Mouse (Mus musculus) hindbrain, embryonic 10.5 days (tissue): ENCODE data around the gene Nrxn2. TPM values are rescaled to one million over a fixed set of nuclear protein-coding genes. Genes with fewer than 3 reads are reported as not detected.

ENCODE experiments used
- DNase-seq: peaks from one replicate; pipeline ENCODE4 v3.0.0-alpha.2; 2017; ENCODE audit warnings: low spot score
- H3K27ac ChIP-seq: fragments of 300-500 bp; sonication (generic); 2 replicates; pipeline ENCODE4 v1.5.1; 2016; ENCODE audit warnings: mild to moderate bottlenecking, moderate library complexity
- H3K27me3 ChIP-seq: fragments of 300-500 bp; sonication (generic); 2 replicates; pipeline ENCODE4 v1.6.1; 2016; ENCODE audit warnings: mild to moderate bottlenecking; ENCODE audit not compliant: poor library complexity, insufficient read depth, severe bottlenecking
- H3K36me3 ChIP-seq: fragments of 300-500 bp; sonication (generic); 2 replicates; pipeline ENCODE4 v1.6.1; 2016; ENCODE audit warnings: mild to moderate bottlenecking, moderate library complexity
- H3K4me1 ChIP-seq: fragments of 300-500 bp; sonication (generic); replicated peaks from 2 replicates; pipeline ENCODE4 v1.6.1; 2016; ENCODE audit warnings: mild to moderate bottlenecking
- H3K4me3 ChIP-seq: fragments of 300-500 bp; sonication (generic); 2 replicates; pipeline ENCODE4 v1.5.1; 2016; ENCODE audit warnings: mild to moderate bottlenecking, moderate library complexity
- H3K9me3 ChIP-seq: fragments of 300-500 bp; sonication (generic); 2 replicates; pipeline ENCODE4 v1.6.1; 2016; ENCODE audit warnings: mild to moderate bottlenecking, moderate library complexity
- WGBS: fragments of 180-500 bp; shearing (Covaris S2); methylation state at CpG from one replicate; pipeline ENCODE4 v1.1.7; 2016; 5-methylcytosine and 5-hydroxymethylcytosine counted together
- polyA plus RNA-seq: library from polyadenylated mRNA; unstranded; fragments of >200 nt; fragmentation: Nextera tagmentation; extraction: Ambion mirVana; gene quantifications from 2 replicates; pipeline ENCODE4 v1.2.1, GENCODE M21; 2016

The Nrxn2 gene
- polyA plus RNA-seq, 1 experiment from 2014 or later: 13.2 TPM

- WGBS: 56% methylated on average over 9 of the region's 9 CpGs
- peaks cover 46% of the 10 kb centered on the region for H3K4me1 ChIP-seq
- H3K27me3 ChIP-seq: peaks cover 42% of the 10 kb centered on the region
- H3K4me3 ChIP-seq: no peak overlapping the region
- H3K27ac ChIP-seq: 0 out of 2 replicates have a peak overlapping the region, but pooled peaks have one; percentile 36
- DNase-seq: no peak
- H3K9me3 ChIP-seq: no peaks in the 10 kb centered on the region
- no peaks in the 10 kb centered on the region for H3K36me3 ChIP-seq
These were observed 34.3 kb downstream of the Nrxn2 start for GRCm38 (mm10) chr19:6452672-6453310.

GRCm38 (mm10) chr19:6453349-6453748 lies 34.8 kb downstream of the Nrxn2 start:
- no peaks in the 10 kb centered on the region for H3K36me3 ChIP-seq
- H3K4me1 ChIP-seq: peaks cover 40% of the 10 kb centered on the region
- DNase-seq: no peak
- no peaks in the 10 kb centered on the region for H3K9me3 ChIP-seq
- 85% methylated on average over 8 of the region's 8 CpGs for WGBS
- H3K4me3 ChIP-seq: no peak overlapping the region
- H3K27me3 ChIP-seq: peaks cover 36% of the 10 kb centered on the region
- H3K27ac ChIP-seq: 0 out of 2 replicates have a peak overlapping the region, but pooled peaks have one; percentile 50

- WGBS: 78% methylated on average over 10 of the region's 10 CpGs
- no peak overlapping the region for H3K4me3 ChIP-seq
- peaks cover 32% of the 10 kb centered on the region for H3K4me1 ChIP-seq
- no peak for DNase-seq
- no peaks in the 10 kb centered on the region for H3K9me3 ChIP-seq
- no peaks in the 10 kb centered on the region for H3K36me3 ChIP-seq
- peaks cover 29% of the 10 kb centered on the region for H3K27me3 ChIP-seq
- H3K27ac ChIP-seq: no peak overlapping the region
These were observed 35.6 kb downstream of the Nrxn2 start for GRCm38 (mm10) chr19:6454041-6454720.

GRCm38 (mm10) chr19:6459504-6459903 lies 41.0 kb downstream of the Nrxn2 start:
- DNase-seq: no peak

GRCm38 (mm10) chr19:6462841-6463240 lies 44.3 kb downstream of the Nrxn2 start:
- 46% methylated on average over 6 of the region's 6 CpGs for WGBS
- Histone ChIP-seq H3K9me3 (peaks cover 5% of the 10 kb centered on the region; the same call in 1 of the 2 replicates), H3K27me3 (peaks cover 11% of the 10 kb centered on the region; the same call in 1 of the 2 replicates), H3K4me3 (no peak overlapping the region), H3K4me1 (peaks cover 44% of the 10 kb centered on the region), H3K36me3 (no peaks in the 10 kb centered on the region), H3K27ac (peak overlapping the region; percentile 30; the same call in 1 of the 2 replicates)
- no peak for DNase-seq

More at GRCm38 (mm10) chr19:6459504-6459903, 41.0 kb downstream of the Nrxn2 start:
- Histone ChIP-seq H3K4me1 (peaks cover 28% of the 10 kb centered on the region), H3K27me3 (peaks cover 31% of the 10 kb centered on the region), H3K27ac (no peak overlapping the region), H3K36me3 (no peaks in the 10 kb centered on the region), H3K4me3 (no peak overlapping the region), H3K9me3 (no peaks in the 10 kb centered on the region)
- 86% methylated on average over 6 of the region's 6 CpGs for WGBS

GRCm38 (mm10) chr19:6464306-6465071 lies 46.0 kb downstream of the Nrxn2 start:
- Histone ChIP-seq H3K4me1 (peaks cover 57% of the 10 kb centered on the region), H3K36me3 (no peaks in the 10 kb centered on the region), H3K4me3 (no peak overlapping the region), H3K27ac (peak overlapping the region; percentile 79), H3K9me3 (peaks cover 5% of the 10 kb centered on the region; the same call in 1 of the 2 replicates), H3K27me3 (peaks cover 11% of the 10 kb centered on the region; the same call in 1 of the 2 replicates)
- DNase-seq: no peak
- 43% methylated on average over 10 of the region's 10 CpGs for WGBS

GRCm38 (mm10) chr19:6465090-6465489 lies 46.6 kb downstream of the Nrxn2 start:
- no peak overlapping the region; the same call in 1 of the 2 replicates for H3K4me3 ChIP-seq
- peak; percentile 54 for DNase-seq

GRCm38 (mm10) chr19:6466945-6467344 lies 48.4 kb downstream of the Nrxn2 start:
- 89% methylated on average over 3 of the region's 3 CpGs for WGBS
- Histone ChIP-seq H3K4me3 (no peak overlapping the region), H3K9me3 (peaks cover 5% of the 10 kb centered on the region; the same call in 1 of the 2 replicates), H3K36me3 (no peaks in the 10 kb centered on the region), H3K27ac (no peak overlapping the region), H3K4me1 (peaks cover 60% of the 10 kb centered on the region), H3K27me3 (peaks cover 16% of the 10 kb centered on the region; the same call in 1 of the 2 replicates)
- DNase-seq: no peak

More at GRCm38 (mm10) chr19:6465090-6465489, 46.6 kb downstream of the Nrxn2 start:
- Histone ChIP-seq H3K9me3 (peaks cover 5% of the 10 kb centered on the region; the same call in 1 of the 2 replicates), H3K27ac (peak overlapping the region; percentile 79), H3K27me3 (peaks cover 11% of the 10 kb centered on the region; the same call in 1 of the 2 replicates), H3K4me1 (peaks cover 60% of the 10 kb centered on the region), H3K36me3 (no peaks in the 10 kb centered on the region)
- 42% methylated on average over 5 of the region's 5 CpGs for WGBS

- 92% methylated on average over 15 of the region's 15 CpGs for WGBS
- Histone ChIP-seq H3K36me3 (no peaks in the 10 kb centered on the region), H3K4me3 (no peak overlapping the region), H3K9me3 (peaks cover 5% of the 10 kb centered on the region; the same call in 1 of the 2 replicates), H3K27me3 (peaks cover 12% of the 10 kb centered on the region; the same call in 1 of the 2 replicates), H3K4me1 (peaks cover 55% of the 10 kb centered on the region), H3K27ac (no peak overlapping the region)
- DNase-seq: no peak
These were observed 48.9 kb downstream of the Nrxn2 start for GRCm38 (mm10) chr19:6467374-6467979.

- DNase-seq: no peak
- Histone ChIP-seq H3K36me3 (no peaks in the 10 kb centered on the region), H3K27me3 (peaks cover 15% of the 10 kb centered on the region), H3K27ac (no peak overlapping the region; the same call in 1 of the 2 replicates), H3K4me3 (no peak overlapping the region), H3K9me3 (peaks cover 5% of the 10 kb centered on the region; the same call in 1 of the 2 replicates), H3K4me1 (peaks cover 35% of the 10 kb centered on the region)
- WGBS: 82% methylated on average over 5 of the region's 5 CpGs
These were observed 53.1 kb downstream of the Nrxn2 start for GRCm38 (mm10) chr19:6471630-6472029.

GRCm38 (mm10) chr19:6472821-6473220 lies 54.3 kb downstream of the Nrxn2 start:
- H3K36me3 ChIP-seq: no peaks in the 10 kb centered on the region
- H3K4me1 ChIP-seq: peaks cover 34% of the 10 kb centered on the region
- peaks cover 15% of the 10 kb centered on the region for H3K27me3 ChIP-seq
- H3K9me3 ChIP-seq: no peaks in the 10 kb centered on the region
- H3K27ac ChIP-seq: no peak overlapping the region
- no peak overlapping the region for H3K4me3 ChIP-seq
- DNase-seq: no peak
- 91% methylated on average over 9 of the region's 9 CpGs for WGBS

GRCm38 (mm10) chr19:6474706-6475105 lies 56.2 kb downstream of the Nrxn2 start:
- Histone ChIP-seq H3K27me3 (peaks cover 15% of the 10 kb centered on the region; the same call in 1 of the 2 replicates), H3K4me1 (peaks cover 21% of the 10 kb centered on the region), H3K4me3 (no peak overlapping the region), H3K36me3 (no peaks in the 10 kb centered on the region), H3K27ac (no peak overlapping the region), H3K9me3 (no peaks in the 10 kb centered on the region)
- WGBS: 41% methylated on average over 15 of the region's 15 CpGs
- DNase-seq: no peak
